Mouse (Mus musculus) lung, adult 2 months (tissue): ENCODE results near the gene Suv39h1.

Source experiments
- CTCF ChIP-seq: fragments of 200-500 bp; IDR thresholded peaks from 2 replicates; pipeline ENCODE4 v1.5.1; 2011; ENCODE audit warnings: mild to moderate bottlenecking, low read length, control low read depth; ENCODE audit not compliant: insufficient read depth
- POLR2A ChIP-seq: fragments of 200-500 bp; IDR thresholded peaks from 2 replicates; pipeline ENCODE4 v1.6.1; 2011; ENCODE audit warnings: low read depth, mild to moderate bottlenecking, control low read depth, low read length, borderline replicate concordance; ENCODE audit errors: extremely low read depth

DNA sequence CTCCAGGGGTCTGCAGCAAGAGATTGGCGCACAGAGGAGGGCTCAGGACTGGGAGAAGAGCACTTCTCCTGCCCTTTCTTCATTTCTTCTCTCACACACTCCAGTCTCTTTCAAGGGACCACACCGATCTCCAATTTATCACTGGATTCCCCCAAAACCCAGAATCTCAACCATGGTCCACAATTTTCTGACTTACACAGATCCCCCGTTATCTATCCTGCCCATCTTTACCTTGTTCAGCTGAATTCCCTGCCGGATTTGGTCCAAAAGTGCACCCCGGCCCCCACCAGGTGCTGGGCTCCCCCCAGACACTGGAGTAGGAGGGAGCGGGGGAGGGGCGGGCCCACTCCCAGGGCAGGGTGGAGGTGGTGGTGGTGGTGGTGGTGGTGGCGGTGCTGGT lies 11.1 kb upstream of the Suv39h1 start:
- TF ChIP-seq POLR2A (no peak), CTCF (no peak)
